Mouse (Mus musculus) gastrocnemius, postnatal 25 days (tissue): ENCODE data around the gene Ep400. TPM values are rescaled to one million over a fixed set of nuclear protein-coding genes. Genes with fewer than 3 reads are reported as not detected.

Experiments used
- DNase-seq: peaks from one replicate; pipeline ENCODE4 v3.0.0; 2022
- long read RNA-seq, 2 experiments: library from polyadenylated mRNA; stranded (forward); transcript quantifications; one replicate each; pipeline ENCODE4 v2.0.0; 2021
- total RNA-seq, 2 experiments: library from RNA; stranded (reverse); gene quantifications; 1 replicate in 1 of 2; 2 replicates in 1 of 2; pipeline ENCODE4 v1.2.3; 2021

The Ep400 gene
- total RNA-seq = 10 to 100 TPM; 23.0 to 25.9 TPM
- long read RNA-seq, experiment 1, partial matches to known transcripts = 0 of 2 reads
- long read RNA-seq, experiment 1, other reads (novel, unspliced or antisense) = 2 of 2 reads
- long read RNA-seq, experiment 2, partial matches to known transcripts = 1 of 3 reads
- long read RNA-seq, experiment 2, other reads (novel, unspliced or antisense) = 2 of 3 reads

- DNase-seq = peak; percentile 99
Observed at GRCm38 (mm10) chr5:110770448-110771158, at the start of gene Ep400. Gene Ep400 (minus strand): TSS chr5:110770717.

GRCm38 (mm10) chr5:110809667-110810325 is 39.3 kb upstream of the Ep400 start, which contains the start of gene Ulk1:
Gene Ulk1 (minus strand): TSS chr5:110810097.
- peak; percentile 99 for DNase-seq

GRCm38 (mm10) chr5:110808821-110809666 is 38.5 kb upstream of the Ep400 start:
- DNase-seq = no peak

GRCm38 (mm10) chr5:110808061-110808631 is 37.6 kb upstream of the Ep400 start:
- peak; percentile 90 for DNase-seq

GRCm38 (mm10) chr5:110807453-110807852 is 36.9 kb upstream of the Ep400 start:
- DNase-seq = no peak

- no peak for DNase-seq
Observed at GRCm38 (mm10) chr5:110806676-110807075, 36.2 kb upstream of the Ep400 start.

DNA sequence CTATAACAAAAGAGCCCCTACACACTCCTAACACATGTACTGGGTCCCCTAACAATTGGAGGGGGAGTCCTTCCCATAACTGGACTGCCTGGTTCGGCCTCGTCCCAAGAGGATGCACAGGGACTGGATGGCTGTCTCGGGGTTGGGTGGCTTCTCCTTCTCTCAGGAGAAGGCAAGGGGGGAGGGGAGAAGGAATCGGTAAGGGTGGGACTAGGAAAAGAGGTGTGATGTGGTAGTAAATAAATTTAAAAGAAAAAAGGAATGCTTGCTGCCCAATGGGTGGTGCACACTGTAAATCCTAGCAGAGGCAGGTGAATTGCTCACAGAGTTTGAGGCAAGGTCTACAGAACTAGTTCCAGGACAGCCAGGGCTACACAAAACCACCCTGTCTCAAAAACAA is 35.6 kb upstream of the Ep400 start:
- no peak for DNase-seq

GRCm38 (mm10) chr5:110804012-110804743 is 33.7 kb upstream of the Ep400 start:
- DNase-seq = no peak

DNA sequence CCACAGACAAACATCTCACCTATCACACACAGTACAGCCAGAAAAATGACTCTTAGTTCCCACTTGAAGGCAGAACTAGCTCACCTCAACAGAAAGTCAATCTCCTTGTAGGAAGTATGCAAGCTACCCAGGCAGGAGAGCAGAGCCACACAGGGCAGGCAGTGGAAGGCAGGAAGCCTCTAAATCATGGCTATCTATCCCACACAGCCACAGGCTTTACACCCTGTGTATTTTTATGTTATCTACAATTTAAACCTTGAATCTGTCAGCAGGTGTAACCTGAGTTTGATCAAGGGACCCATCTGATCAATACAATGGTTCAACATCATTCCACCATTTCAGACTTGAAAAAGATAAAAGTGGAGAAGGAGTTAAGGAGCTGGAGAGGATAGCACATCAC is 32.3 kb upstream of the Ep400 start:
- no peak for DNase-seq

- no peak for DNase-seq
Observed at GRCm38 (mm10) chr5:110802186-110802585, 31.7 kb upstream of the Ep400 start.

DNA sequence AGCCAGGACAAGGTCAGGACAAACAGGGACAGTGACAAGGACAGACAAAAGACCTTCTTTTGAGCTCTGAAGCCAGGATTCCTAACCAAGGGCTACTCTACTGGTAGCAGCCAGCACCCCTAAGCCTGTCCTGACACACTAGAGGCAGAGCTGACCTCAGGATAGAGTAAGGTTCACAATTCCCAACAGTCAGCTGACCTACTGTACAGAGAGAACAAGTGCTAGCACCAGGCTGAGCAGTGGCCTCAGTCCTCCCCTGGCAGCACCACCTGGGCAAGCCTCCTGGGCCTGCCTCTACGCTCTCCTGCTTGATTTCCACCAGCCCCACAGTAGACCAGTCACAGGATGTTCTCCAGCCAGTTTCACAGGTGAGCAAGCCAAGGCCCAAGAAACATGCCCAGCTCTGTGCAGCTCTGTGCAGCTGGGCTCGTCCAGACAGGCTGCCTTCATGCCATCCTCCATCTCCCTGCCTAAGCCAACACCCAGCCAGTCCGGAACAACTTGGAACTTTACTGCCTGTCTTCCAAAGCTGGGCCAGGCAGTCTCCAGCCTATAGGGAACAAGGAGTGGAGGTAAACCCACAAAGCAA is 30.6 kb upstream of the Ep400 start:
- no peak for DNase-seq

DNA sequence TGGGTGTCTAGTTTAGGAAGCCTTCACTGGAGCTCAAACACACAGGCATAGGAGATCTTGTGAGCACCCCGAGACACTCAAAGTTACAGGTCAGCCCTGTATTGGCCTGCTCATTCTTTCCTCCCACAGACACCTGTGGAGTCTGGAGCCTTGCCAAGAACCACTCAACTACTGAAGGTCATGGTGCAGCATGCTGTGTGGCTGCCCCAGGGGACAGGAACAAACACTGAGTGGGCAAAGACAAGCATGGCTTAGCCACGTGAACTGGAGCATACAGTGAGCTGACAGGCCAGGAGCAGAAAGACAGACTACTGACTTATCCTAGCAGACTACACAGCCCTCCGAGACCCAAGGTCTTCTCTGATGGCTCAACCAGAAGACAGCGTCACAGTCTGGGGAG is 27.2 kb upstream of the Ep400 start:
- no peak for DNase-seq

DNA sequence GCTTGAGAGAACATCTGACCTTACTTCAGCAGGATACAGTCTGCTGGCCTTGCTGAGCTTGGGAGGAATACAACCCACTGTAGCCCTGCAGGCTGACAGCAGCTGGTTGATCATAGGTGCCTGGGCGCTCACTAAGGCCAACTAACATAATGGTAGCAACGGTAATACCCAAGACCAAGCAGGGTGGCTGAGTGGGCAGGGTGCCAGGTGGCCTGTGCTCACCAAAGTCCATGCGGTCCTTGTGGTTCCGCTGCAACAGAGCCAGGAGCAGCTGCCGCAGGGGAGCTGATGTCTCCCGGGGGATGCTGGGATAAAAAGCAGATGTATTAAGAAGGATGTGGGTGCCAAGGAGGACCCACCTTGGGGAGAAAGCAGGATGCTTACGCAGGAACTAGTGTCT is 23.8 kb upstream of the Ep400 start:
- no peak for DNase-seq

DNA sequence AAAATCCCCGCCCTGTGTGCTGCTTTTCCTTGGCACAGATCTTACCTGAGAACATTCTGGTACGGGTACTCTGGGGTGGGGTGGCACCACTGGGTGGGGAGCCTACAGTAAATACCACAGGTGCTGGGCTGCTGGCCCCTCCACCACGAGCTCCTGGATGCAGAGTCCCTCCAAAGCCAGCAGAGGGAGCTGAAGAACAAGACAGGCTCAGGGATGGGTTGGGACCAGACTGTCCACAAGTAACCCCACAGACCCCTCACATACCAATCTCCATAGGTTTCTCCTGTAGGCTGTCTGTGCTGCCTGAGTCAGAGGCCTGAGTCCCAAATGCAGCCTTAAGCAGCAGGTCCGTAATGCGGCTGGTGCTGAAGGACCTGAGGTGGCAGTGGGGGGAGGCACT is 18.2 kb upstream of the Ep400 start:
- no peak for DNase-seq

- no peak for DNase-seq
Observed at GRCm38 (mm10) chr5:110786081-110786835, 15.7 kb upstream of the Ep400 start.

- no peak for DNase-seq
Observed at GRCm38 (mm10) chr5:110783150-110783549, 12.6 kb upstream of the Ep400 start.

- DNase-seq = no peak
Observed at GRCm38 (mm10) chr5:110781529-110782238, 11.2 kb upstream of the Ep400 start.

DNA sequence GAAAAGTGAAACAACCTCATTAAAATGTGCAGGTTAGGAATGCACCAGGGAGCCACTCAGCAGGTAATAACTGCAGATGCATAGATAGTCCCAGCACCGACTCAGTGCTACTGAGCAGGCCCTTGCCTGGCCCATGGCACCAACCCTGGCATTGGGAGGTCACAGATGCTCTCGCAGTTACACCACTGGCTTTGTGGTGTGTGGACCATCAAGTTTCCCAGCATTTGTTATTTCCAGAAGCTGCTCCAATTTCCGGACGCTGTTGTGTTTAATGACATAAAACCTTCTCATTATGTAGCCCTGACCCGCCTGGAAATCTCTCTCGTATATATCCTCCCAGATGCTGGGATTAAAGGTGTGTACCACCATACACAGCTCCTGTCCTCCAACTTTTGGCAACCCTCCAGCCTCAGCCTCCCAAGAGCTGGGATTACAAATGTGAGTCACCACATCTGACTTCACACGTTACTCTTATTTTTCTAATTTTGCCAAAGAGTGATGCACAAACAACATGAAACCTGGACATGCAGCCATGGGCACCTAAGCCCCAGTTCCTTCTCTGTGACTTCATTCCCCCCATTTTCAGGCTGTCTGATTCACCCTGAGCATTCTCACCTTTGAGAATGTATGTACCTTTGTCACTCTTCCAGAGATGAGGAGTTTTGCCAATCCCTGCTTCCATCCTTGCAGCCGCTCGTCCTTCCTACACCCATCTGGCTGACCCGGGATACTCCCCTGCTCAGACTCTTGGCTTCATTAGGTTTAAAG is 10.4 kb upstream of the Ep400 start:
- no peak for DNase-seq
